Mouse (Mus musculus) G1E-ER4 (cell line): Measurements from ENCODE around the gene Mc1r. TPM values are rescaled to one million over a fixed set of nuclear protein-coding genes. Genes with fewer than 3 reads are reported as not detected.

ENCODE experiments used
- GATA1 ChIP-seq: IDR thresholded peaks from one replicate; pipeline ENCODE4 v1.8.0; 2012; ENCODE audit warnings: low read length, inconsistent platforms
- polyA plus RNA-seq: library from polyadenylated mRNA; stranded (reverse); fragments of >175 nt; gene quantifications from 2 replicates; pipeline ENCODE4 v1.2.3, GENCODE M21; 2012

The Mc1r gene
- 0.02 and 0.03 TPM in 2 replicates for polyA plus RNA-seq

GRCm38 (mm10) chr8:123406786-123407185, at the start of gene Mc1r:
Mc1r (plus strand) TSS chr8:123407107.
- no peak for TF ChIP-seq GATA1

DNA sequence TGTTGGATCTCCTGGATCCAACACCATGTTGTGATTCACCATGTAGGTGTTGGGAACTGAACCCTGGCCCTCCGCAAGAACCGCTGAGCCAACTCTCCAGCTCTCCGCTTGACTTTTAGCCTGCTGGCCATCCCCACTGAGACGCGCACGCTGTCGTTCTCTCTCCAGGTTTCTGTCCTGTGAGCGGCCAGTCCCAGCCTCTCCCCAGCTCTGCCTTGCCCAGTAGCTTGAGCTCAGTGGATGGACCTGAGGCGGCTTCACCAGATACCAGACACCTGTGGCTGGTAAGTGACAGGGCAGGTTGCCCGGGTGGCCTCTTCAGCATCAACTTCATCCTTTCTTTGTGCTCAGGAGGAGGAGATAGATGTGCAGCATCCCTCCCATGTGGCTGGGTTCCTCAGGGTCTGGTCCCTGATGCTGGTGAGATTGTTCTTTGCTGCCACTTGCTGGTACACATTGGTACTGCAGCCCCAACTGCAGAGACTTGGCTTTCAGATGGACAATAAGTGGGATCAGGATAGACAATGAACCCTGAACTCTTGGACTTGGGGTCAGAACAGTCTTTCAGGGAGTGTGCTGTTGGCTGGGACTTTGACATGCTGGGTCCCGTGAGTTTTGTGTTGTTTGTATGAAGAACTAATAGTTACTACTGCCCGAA, 45.7 kb upstream of the Mc1r start:
- TF ChIP-seq GATA1 = no peak

DNA sequence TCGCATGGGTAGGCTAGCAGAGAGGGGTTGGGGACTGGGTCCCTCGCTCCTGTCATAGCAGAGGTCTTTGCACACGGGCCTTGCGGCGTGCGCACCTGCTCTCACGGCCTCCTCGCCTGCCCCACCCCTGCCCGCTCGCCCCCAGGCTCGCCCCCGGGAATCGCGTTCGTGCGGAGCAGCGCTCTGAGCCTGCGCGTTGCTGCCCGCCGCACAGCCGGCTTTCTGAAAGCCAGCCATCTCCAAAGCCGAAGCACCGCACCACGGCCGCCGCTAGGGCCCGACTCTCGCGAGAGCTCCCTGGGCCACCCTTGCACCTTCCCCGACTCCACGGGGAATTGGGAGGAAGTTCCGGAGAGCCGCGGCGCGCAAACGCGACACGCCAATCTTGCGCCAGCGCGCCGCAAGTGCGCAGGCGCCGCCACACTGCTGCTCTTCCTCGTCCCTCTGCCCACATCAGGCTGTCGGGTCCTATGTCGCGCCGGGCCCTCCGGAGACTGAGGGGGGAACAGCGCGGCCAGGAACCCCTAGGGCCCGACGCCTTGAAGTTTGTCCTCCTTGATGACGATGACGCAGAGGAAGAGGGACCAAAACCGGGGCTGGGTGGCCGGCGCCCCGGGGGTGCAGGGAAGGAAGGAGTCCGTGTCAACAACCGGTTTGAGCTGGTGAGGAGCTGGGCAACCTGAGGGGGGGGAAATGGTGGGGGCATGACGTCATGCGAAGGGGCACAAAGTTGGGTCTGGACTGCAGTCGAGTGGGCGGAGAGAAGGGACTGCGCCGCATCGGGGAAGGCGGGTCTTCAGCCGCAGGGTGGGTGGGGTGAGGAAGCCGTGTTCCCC, 33.3 kb upstream of the Mc1r start, which contains the start of gene Tcf25:
Tcf25 (plus strand) TSS at position 351 of the 836 bp plus-strand sequence.
- TF ChIP-seq GATA1 = no peak

DNA sequence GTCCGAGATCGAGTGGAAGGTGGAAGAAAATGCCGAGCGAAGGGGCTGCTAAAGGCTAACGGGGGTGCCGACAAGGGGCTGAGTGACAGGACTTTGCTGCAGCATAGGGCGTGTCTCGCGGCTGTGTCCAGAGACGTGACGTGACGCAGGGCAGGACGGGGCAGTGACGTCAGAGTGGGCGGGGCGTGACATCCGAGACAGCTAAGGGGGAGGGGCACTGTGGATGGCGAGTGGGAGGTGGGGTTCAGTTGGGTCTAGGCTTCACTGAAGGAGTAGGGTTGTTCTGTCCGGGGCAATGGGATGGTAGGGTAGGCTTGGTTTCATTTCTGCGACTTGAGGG, 32.7 kb upstream of the Mc1r start:
- TF ChIP-seq GATA1 = no peak

DNA sequence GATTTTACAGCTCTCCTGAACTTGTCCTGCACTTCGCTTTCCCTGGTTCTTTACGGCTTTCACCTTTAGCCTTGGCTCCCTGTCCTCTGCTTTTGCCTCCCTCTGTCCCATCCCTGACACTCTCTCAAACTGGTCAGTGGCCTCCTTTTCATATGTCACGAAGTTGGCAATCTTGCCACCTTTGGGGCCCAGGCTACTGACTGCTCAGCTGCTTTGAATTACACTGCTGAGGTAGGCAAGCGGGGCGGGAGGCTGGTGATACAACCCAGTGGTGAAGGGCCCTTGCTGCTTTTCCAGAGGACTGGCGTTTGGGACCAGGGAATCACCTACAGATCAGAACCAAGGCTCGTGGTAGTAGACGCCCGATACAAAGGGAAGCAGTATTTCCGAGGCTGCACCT, 31.2 kb upstream of the Mc1r start:
- no peak for TF ChIP-seq GATA1

DNA sequence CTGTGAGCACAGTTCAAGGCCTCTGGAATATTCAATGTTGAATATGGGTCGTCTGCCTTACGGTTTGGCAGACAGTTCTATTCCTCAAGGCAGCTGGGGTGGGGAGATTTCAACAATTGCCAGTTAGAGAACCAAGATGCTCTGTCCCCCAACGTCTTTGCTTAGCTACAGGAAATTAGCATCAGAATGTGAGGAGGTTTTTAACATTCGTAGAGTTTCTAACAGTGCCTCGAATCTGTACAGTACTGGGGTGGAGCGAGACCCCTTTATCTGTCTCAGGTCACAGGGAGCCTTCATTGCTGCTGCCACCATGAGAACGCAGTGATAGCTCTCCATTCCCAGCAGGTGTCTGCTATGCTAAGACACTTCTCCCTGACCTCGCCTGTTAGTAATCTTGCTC, 30.8 kb upstream of the Mc1r start:
- TF ChIP-seq GATA1 = no peak

- no peak for TF ChIP-seq GATA1
Observed at GRCm38 (mm10) chr8:123381711-123382110, 25.2 kb upstream of the Mc1r start.

GRCm38 (mm10) chr8:123382516-123382915, 24.4 kb upstream of the Mc1r start:
- TF ChIP-seq GATA1 = no peak

- no peak for TF ChIP-seq GATA1
Observed at GRCm38 (mm10) chr8:123384883-123385540, 21.9 kb upstream of the Mc1r start.

DNA sequence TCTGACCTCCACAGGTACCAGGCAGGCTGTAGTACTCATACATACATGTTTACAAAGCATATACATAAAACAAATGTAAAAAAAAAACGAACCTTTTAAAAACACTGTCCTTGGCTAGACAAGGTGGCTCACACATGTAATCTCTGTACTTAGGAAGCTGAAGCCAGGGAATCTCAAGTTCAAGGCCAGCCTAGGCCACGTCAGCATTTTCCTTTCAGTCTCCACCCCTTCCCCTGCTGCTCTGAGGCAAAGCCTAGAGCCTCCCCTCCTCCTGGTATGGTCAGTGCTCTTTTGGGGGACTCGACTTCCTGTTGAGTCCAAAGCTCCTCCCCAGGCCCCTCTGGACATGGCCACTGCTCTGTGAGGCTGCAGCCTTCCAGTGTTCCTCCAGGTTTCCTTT, 19.9 kb upstream of the Mc1r start:
- no peak for TF ChIP-seq GATA1

DNA sequence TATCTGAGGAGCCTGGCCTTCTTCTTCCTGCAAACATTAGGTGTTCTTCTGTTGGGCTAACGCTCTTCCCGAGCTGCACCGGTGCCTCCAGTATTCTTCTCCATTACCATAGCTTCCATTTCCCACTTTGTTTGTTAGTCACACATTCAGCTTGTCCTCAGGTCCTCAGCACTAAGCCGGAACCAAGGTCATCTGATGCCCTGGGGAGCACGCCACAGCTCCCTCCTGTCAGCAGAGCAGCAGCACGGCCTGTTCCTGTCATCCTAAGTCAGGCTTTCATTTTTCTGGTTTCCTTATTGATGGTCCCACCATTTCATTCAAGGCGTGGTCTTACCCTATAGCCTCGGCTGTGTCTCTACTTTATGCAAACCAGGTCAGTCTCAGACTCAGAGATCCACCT, 19.1 kb upstream of the Mc1r start:
- TF ChIP-seq GATA1 = no peak

- no peak for TF ChIP-seq GATA1
Observed at GRCm38 (mm10) chr8:123389026-123389425, 17.9 kb upstream of the Mc1r start.

GRCm38 (mm10) chr8:123398308-123398707, 8.6 kb upstream of the Mc1r start:
- TF ChIP-seq GATA1 = no peak

DNA sequence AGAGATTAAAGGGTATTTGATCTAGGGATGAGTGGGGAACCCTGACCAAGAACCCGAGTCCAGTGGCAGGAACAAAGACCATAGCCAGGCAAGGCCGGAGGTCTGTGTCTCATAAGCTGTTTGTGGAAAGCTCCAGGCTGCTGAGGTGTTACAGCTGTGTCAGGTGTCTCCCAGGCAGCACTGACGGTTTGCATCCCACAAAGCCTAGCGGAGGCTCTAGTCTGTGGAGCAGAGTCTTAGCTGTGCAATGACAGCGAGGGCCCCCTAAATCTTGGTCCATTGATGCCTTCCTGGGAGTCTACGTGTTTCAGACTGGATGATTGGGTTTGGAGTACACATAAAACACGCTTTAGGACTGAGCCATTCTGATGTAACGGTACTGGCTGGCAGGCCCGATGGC, 5.0 kb upstream of the Mc1r start:
- TF ChIP-seq GATA1 = no peak

DNA sequence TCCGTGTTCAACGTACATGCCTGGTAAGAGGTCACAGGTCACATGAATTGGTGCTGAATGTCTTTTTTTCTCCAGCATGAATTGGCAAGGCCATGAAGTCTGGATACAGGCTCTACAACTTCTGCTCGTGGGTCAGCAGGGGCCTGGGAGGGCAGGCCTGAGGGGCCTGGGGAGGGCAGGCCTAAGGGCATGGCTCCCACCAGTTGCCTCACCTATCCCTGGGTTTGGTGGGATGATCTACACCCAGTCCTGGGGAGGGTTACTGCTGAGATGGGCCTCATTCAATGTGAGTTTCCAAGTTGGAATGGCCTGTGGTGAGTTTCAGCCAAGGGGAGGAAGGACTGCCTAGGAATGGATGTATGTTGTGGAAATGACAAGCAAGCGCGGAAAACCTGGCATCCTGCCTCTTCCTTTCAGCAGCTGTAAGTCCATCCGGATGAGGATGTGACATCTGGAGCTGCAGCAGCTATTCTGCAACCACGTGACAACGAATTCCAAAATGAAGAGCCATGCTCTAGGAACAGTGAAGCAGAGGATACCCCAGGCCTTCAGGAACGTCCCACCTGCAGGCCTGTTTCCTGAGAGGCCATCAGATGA, 4.1 kb upstream of the Mc1r start:
- no peak for TF ChIP-seq GATA1

GRCm38 (mm10) chr8:123404521-123404920, 2.4 kb upstream of the Mc1r start:
- TF ChIP-seq GATA1 = no peak
